Mouse (Mus musculus): ENCODE measurements around the gene Zswim2.
"Not testable (repeated sequence)": the region's sequence is repeated elsewhere in the genome, so short reads cannot be mapped to it uniquely, and the experiment has no call there.

DNA sequence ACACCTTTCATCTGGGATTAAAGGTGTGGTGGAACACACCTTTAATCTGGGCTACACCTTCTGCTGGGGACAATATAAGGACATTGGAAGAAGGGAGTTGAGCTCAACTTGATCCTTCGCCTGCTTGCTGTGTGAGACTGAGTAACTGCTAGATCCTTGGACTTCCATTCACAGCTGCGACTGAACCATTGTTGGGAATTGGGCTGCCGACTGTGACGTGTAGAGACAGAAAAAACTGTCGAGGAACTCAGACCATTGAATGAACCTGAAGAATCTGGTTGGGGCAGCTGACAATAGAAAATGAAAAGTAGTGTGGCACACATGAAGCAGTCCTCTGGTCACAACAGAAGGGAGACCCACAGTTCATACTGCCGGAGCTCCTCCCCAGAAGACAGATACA lies 49.2 kb upstream of the Zswim2 start, which contains the start of gene Gm13691:
- TF ChIP-seq CTCF (IDR thresholded peaks at IDR 0.05 in 2 of 3, conservative IDR thresholded peaks at IDR 0.05 in 1 of 3; ENCODE audit: control insufficient read depth in 1 of 3, insufficient read depth in 1 of 3, low read depth in 2 of 3, low read length in 3 of 3, poor library complexity in 1 of 3, severe bottlenecking in 1 of 3); NRF1 (IDR thresholded peaks at IDR 0.05; ENCODE audit: insufficient read depth, low read depth, low read length, poor library complexity, severe bottlenecking); EP300 (IDR thresholded peaks at IDR 0.05; ENCODE audit: low read depth in 1 of 2, low read length in 2 of 2); GATA1 (IDR thresholded peaks at IDR 0.05; ENCODE audit: low read depth, low read length); ELF1 (IDR thresholded peaks at IDR 0.05; ENCODE audit: low read depth, low read length); POLR2A (IDR thresholded peaks at IDR 0.05; ENCODE audit: control insufficient read depth in 1 of 2, insufficient read depth in 1 of 2, low read depth in 1 of 2, low read length in 2 of 2, poor library complexity in 1 of 2); ZNF384 (IDR thresholded peaks at IDR 0.05; ENCODE audit: low read depth, low read length); MAX (IDR thresholded peaks at IDR 0.05; ENCODE audit: low read length); MYC (IDR thresholded peaks at IDR 0.05; ENCODE audit: low read depth, low read length); ZC3H11A (IDR thresholded peaks at IDR 0.05; ENCODE audit: low read depth, low read length); POLR2AphosphoS2 (IDR thresholded peaks at IDR 0.05; ENCODE audit: low read length); TAL1 (IDR thresholded peaks at IDR 0.05; ENCODE audit: low read length): not testable (repeated sequence)

All from MEL (cell line).